Mouse (Mus musculus): ENCODE data around the gene Hmox2.
A peak's percentile ranks its signal among the peaks of the same experiment; 100 is the strongest.

The Hmox2 gene

GRCm38 (mm10) chr16:4788176-4788575, 62.0 kb downstream of the Hmox2 start:
- no peak for DNase-seq

GRCm38 (mm10) chr16:4789311-4789768, 63.2 kb downstream of the Hmox2 start:
- DNase-seq: no peak

DNA sequence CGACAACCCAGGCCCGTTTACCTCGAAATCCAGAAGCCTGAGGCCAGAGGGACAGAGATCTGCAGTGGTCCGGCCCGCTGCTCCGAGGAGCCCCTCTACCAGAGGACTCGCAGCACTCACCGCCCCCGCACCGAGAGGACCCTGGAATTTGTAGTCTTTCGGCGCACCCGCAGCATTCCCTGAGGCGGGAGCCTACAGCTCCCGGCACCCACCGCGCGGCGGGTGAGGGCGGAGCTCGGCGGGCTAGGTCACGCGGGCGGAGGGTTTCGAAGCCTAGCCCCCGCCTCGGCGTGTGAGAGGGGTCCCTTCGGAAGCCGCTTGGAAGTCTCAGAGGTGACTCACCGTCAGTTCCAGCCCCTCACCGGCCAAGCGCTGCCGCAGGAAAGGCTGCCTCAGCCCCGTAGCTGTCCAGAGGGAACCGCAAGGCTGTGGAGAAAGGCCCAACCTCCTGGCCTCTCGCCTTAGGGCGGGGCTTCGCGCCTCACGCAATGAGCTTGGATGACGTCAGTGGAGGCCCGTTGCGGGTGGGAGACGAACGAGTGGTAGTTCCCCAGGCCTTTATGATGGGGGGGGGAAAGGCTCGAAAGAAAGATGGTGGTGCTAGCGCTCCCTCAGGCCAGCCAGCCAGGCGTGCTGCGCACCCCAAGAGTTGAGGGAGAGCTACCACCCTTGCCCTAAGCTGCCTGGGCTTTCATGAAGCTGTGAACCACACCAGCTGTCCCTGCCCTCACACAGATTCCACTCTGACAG, 63.8 kb downstream of the Hmox2 start, which contains the start of gene Cdip1:
Cdip1 (minus strand) TSS at position 483 of the 750 bp plus-strand sequence.
- DNase-seq: peak; percentile 93

DNA sequence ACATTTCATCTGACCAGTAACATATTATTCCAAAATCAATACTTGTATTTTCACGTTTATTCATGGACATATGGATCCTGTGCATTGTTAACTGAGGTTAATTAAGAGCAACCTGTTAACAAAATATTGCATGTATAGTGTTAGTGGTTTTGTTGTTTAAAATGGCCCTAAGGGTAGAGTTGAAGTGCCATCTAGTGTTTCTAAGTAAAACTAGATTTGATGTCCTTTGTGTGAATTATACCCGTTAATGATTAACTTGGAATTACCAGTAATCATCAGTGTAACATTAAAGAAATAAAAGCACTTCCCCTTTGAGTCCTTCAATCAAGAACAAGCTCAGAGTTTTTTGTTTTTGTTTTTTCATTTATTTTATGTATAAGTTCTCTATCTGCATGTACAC, 65.2 kb downstream of the Hmox2 start:
- DNase-seq: no peak

DNA sequence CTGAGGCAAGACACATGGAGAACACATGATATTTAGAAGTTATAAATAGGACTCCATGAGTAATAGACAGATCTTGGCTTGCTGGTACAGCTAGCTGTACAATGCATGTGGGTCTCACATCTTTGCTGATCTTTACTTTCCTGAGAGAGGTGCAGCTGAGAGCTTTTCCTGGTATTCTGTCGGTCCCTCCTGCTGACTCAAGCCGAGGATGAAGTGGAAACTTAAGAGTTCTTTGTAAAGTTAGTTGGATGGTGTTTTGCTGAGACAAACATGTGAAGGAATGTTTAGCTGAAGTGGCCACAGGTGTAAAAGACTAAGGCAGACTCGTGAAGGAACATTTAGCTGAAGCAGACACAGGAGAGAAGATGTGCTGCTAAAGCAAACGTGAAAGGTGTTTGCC, 70.5 kb downstream of the Hmox2 start:
- no peak for DNase-seq
